Mouse (Mus musculus): ENCODE data around the gene Sntb2. TPM values are rescaled to one million over a fixed set of nuclear protein-coding genes. Genes with fewer than 3 reads are reported as not detected.

Gene Sntb2
- 6.3 and 7.7 TPM in 2 replicates for polyA plus RNA-seq (2014; fragmentation: Nextera tagmentation; extraction: Ambion mirVana)

DNA sequence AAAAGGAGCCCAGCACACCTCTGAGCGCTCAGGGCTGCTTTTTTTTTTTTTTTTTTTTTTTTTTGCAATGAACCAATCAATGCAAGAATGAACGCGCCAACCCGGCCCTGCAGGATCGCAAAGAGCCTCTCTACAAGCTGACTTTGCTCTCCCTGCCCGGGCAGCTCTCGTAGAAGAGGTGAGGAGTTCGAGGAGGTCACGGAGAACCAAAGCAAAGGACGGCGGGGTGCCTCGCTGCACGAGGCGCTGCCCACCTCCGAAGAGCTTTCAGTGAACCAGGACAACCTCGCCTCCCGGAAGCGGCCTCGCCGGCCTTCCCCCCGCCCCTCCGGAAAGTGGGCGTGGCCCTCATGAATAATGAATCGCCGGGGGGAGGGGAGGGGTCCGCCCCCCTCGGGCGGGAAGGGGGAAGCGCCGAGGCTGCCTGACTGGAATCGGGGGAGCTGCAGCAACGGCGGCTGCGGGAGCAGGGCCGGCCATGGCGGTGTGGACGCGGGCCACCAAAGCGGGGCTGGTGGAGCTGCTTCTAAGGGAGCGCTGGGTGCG lies at the start of gene Sntb2:
TSS of gene Sntb2 (plus strand) at position 427 of the 546 bp plus-strand sequence.
- ATAC-seq (ENCODE audit: insufficient read depth, low FRiP score, low TSS enrichment) (peak; percentile 88), DNase-seq (ENCODE audit: low spot score) (peak; percentile 98)
- WGBS, result 0% methylated on average over 41 of the region's 41 CpGs
- Histone ChIP-seq H3K4me1 (ENCODE audit: control insufficient read depth, insufficient read depth, low read length) (peaks cover 9% of the 10 kb centered on the region), H3K4me2 (ENCODE audit: low read depth) (peak within 1 kb of the TSS; percentile 74), H3K9me3 (ENCODE audit: control insufficient read depth, low read length) (no peaks in the 10 kb centered on the region), H3K36me3 (ENCODE audit: control insufficient read depth, insufficient read depth, low read length) (no peaks in the 10 kb centered on the region), H3K4me3 (ENCODE audit: low read depth, low read length) (peak within 1 kb of the TSS; percentile 81), H3K27me3 (ENCODE audit: control insufficient read depth, insufficient read depth, low read length) (0 out of 2 replicates have a peak, but pooled peaks cover 3% of the 10 kb centered on the region), H3K9ac (ENCODE audit: low read length) (peak within 1 kb of the TSS; percentile 87), H3K27ac (ENCODE audit: low read depth, low read length) (peak within 1 kb of the TSS; percentile 78)

DNA sequence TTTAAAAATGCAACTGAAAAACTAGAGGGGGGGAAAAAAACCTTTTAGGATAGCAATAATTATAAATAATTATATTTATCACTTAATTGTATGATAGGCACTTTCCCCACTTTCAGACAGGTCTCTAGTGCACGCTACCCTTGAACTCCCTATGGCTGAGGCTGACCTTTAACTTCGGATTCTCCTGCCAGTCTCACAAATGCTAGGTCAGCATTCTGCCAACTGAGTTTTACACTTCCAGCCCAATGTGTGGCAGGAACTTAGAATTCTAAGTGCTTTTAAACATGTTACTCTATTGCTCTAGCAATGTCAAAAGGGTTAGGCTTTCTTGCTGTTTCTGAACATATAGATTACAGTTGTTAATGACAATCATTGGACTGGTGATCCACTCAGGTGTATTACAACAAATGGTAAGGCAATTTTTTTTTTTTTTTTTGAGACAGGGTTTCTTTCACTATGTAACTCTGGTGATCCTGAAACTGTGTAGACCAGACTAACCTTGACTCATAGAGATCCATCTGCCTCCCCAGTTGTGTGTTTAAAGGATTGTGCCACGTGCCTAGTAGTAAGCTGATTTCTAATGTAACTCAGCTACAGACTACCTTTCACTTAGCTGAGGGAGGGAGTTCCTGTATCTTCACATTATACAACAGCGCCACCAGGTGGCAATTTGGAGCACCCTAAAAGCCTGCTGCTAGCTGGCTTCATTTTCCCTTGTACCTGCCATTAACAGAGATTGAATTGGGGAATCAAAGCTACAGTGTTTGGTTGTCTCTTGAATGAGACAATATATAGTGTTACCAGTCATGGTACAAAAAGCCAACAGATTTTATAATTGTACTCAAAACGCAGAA lies 48.0 kb upstream of the Sntb2 start:
- 52% methylated on average over 5 of the region's 5 CpGs for WGBS
- Histone ChIP-seq H3K27ac (ENCODE audit: low read depth, low read length) (no peak overlapping the region), H3K4me1 (ENCODE audit: control insufficient read depth, insufficient read depth, low read length) (0 out of 2 replicates have a peak, but pooled peaks cover 5% of the 10 kb centered on the region), H3K4me3 (ENCODE audit: low read depth, low read length) (no peak overlapping the region), H3K36me3 (ENCODE audit: control insufficient read depth, insufficient read depth, low read length) (peaks cover 6% of the 10 kb centered on the region), H3K9me3 (ENCODE audit: control insufficient read depth, low read length) (no peaks in the 10 kb centered on the region), H3K4me2 (ENCODE audit: low read depth) (no peak overlapping the region), H3K27me3 (ENCODE audit: control insufficient read depth, insufficient read depth, low read length) (no peaks in the 10 kb centered on the region), H3K9ac (ENCODE audit: low read length) (no peak overlapping the region)
- no peak for ATAC-seq (ENCODE audit: insufficient read depth, low FRiP score, low TSS enrichment)
- peak; percentile 79 for DNase-seq (ENCODE audit: low spot score)

DNA sequence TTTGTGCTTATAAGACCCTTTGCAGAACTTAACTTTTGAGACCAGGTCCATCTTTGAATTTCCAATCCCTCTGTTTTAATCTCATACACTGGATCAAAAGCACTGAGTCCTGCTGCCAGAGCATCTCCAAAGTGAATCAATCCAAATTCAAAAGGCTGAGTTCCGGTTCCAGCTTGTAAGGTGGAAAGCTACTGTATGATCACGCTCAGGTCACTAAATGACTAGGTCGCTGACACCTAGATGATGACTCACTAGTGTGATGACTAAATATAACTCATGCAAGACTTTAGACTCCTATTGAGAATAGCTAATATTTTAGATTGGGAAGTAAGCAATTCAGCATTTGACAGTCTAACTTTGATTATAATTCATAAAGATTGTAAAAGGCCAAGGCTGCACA lies 46.7 kb upstream of the Sntb2 start:
- WGBS, result 91% methylated on average over 3 of the region's 3 CpGs
- no peak overlapping the region for H3K4me3 ChIP-seq (ENCODE audit: low read depth, low read length)
- DNase-seq (ENCODE audit: low spot score) (no peak), ATAC-seq (ENCODE audit: insufficient read depth, low FRiP score, low TSS enrichment) (no peak)
- H3K9ac ChIP-seq (ENCODE audit: low read length), result no peak overlapping the region
- no peak overlapping the region for H3K27ac ChIP-seq (ENCODE audit: low read depth, low read length)
- H3K4me2 ChIP-seq (ENCODE audit: low read depth), result no peak overlapping the region
- H3K36me3 ChIP-seq (ENCODE audit: control insufficient read depth, insufficient read depth, low read length), result peaks cover 4% of the 10 kb centered on the region
- H3K27me3 ChIP-seq (ENCODE audit: control insufficient read depth, insufficient read depth, low read length), result no peaks in the 10 kb centered on the region
- 0 out of 2 replicates have a peak, but pooled peaks cover 5% of the 10 kb centered on the region for H3K4me1 ChIP-seq (ENCODE audit: control insufficient read depth, insufficient read depth, low read length)
- no peaks in the 10 kb centered on the region for H3K9me3 ChIP-seq (ENCODE audit: control insufficient read depth, low read length)

DNA sequence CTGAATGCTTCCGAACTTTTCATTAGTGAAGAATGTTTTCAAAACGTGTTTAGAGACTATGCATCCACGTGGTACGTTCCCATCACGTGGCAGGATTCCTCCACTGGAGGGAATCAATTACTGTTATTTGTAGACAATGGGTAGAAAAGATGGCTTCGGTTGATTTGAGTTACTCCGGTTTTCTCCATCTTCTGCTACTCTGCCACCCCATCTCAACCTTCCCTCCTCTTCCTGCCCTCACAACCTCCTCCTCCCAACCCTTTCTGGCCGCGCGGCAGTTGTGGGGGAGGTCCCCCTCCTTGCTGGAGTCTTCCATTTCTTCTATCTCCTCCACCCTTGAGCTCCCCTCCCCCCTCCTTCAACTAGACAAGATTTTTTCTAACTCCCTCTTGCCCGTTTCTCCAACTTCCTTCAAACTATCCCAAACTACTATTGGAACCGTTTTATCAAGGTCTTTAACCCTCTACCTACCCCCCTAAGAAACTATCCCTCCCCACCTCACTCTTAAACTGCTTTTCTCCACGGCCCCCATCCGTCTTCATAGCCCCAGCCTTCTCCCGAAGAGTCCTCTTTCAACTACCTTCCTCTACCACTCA lies 43.2 kb upstream of the Sntb2 start:
- Histone ChIP-seq H3K4me1 (ENCODE audit: control insufficient read depth, insufficient read depth, low read length) (0 out of 2 replicates have a peak, but pooled peaks cover 5% of the 10 kb centered on the region), H3K36me3 (ENCODE audit: control insufficient read depth, insufficient read depth, low read length) (no peaks in the 10 kb centered on the region; the same call in 1 of the 2 replicates), H3K4me3 (ENCODE audit: low read depth, low read length) (peak overlapping the region; percentile 96), H3K27me3 (ENCODE audit: control insufficient read depth, insufficient read depth, low read length) (no peaks in the 10 kb centered on the region), H3K9ac (ENCODE audit: low read length) (peak overlapping the region; percentile 98), H3K27ac (ENCODE audit: low read depth, low read length) (peak overlapping the region; percentile 94), H3K4me2 (ENCODE audit: low read depth) (peak overlapping the region; percentile 51), H3K9me3 (ENCODE audit: control insufficient read depth, low read length) (no peaks in the 10 kb centered on the region)
- DNase-seq (ENCODE audit: low spot score) (peak; percentile 51), ATAC-seq (ENCODE audit: insufficient read depth, low FRiP score, low TSS enrichment) (no peak; the same call in 1 of the 2 replicates)
- 1% methylated on average over 15 of the region's 15 CpGs for WGBS

DNA sequence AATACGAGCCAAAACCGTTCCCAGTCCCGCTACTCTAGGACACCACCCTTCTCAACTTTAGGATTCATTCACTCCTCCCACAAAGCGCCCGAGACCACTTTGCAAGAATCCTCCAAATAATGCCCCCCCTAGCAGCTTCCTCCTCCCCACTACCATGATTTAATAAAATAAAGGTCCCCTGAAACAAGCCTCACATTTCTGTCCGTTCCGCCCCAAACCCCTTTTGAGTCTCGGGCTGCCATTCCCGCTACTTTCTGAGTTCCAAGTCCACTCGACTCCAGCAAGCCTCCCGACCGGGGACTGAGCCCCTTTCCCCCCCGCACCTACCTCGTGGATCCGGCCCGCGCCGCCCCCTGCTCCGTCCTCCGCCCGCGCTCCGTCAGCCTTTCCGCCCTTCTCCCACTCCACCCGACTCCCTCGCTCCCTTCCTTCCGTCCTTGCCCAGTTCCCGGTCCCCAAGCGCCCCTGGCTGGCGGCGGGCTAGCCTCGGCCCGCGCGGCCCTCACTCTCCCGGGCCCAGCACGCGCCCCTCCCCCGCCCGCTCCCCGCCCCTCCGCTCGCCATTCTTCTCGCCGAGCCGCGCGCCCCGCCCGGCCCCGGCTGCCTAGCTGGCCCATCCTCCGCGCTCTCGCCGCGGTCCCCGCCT lies 42.6 kb upstream of the Sntb2 start:
- WGBS, result under 1% methylated on average over 39 of the region's 57 CpGs
- Histone ChIP-seq H3K27me3 (ENCODE audit: control insufficient read depth, insufficient read depth, low read length) (no peaks in the 10 kb centered on the region), H3K9me3 (ENCODE audit: control insufficient read depth, low read length) (no peaks in the 10 kb centered on the region), H3K4me2 (ENCODE audit: low read depth) (peak overlapping the region; percentile 51), H3K4me1 (ENCODE audit: control insufficient read depth, insufficient read depth, low read length) (0 out of 2 replicates have a peak, but pooled peaks cover 5% of the 10 kb centered on the region), H3K9ac (ENCODE audit: low read length) (peak overlapping the region; percentile 98), H3K4me3 (ENCODE audit: low read depth, low read length) (peak overlapping the region; percentile 96), H3K36me3 (ENCODE audit: control insufficient read depth, insufficient read depth, low read length) (no peaks in the 10 kb centered on the region; the same call in 1 of the 2 replicates), H3K27ac (ENCODE audit: low read depth, low read length) (peak overlapping the region; percentile 94)
- DNase-seq (ENCODE audit: low spot score) (peak; percentile 69), ATAC-seq (ENCODE audit: insufficient read depth, low FRiP score, low TSS enrichment) (peak; percentile 76)

DNA sequence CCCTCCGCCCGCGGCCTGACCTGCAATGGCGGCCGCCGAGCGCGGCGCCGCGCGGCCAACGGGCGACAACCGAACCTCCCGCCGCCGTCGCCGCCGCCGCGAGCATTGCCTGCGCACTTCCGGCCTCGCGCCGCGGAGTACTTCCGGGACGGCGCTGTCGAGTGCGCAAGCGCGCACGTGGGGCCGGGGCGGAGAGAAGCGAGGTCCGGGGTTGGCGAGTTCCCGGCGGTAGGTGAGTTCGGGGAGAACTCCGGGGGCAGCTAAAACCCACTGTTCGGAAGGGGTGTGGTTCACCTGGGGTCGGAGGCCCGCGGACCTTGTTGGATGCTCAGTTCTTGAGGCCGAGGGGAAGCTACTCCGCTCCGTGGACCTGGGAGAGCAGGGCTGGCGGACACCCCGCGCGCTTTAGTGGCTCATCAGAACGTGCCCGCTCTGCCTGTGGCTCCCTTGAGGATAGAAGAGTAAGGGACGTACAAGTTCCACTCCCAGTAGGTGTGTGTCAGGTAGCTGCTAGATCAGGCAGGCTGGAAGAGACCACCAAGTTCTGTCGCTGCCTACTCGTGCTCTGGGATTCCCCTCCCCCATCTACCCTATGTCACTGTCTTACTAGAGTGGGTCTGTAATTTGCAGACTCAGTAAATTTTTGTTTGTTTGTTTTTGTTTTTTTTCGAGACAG lies 41.9 kb upstream of the Sntb2 start, which contains the start of gene Utp4:
TSS of gene Utp4 (plus strand) at position 156 of the 676 bp plus-strand sequence.
- no peaks in the 10 kb centered on the region for H3K9me3 ChIP-seq (ENCODE audit: control insufficient read depth, low read length)
- peak within 1 kb of the TSS; percentile 72 for H3K4me2 ChIP-seq (ENCODE audit: low read depth)
- peak within 1 kb of the TSS; percentile 94 for H3K27ac ChIP-seq (ENCODE audit: low read depth, low read length)
- H3K4me1 ChIP-seq (ENCODE audit: control insufficient read depth, insufficient read depth, low read length), result 0 out of 2 replicates have a peak, but pooled peaks cover 5% of the 10 kb centered on the region
- peak; percentile 93 for DNase-seq (ENCODE audit: low spot score)
- H3K4me3 ChIP-seq (ENCODE audit: low read depth, low read length), result peak within 1 kb of the TSS; percentile 96
- H3K27me3 ChIP-seq (ENCODE audit: control insufficient read depth, insufficient read depth, low read length), result no peaks in the 10 kb centered on the region
- peak within 1 kb of the TSS; percentile 98 for H3K9ac ChIP-seq (ENCODE audit: low read length)
- H3K36me3 ChIP-seq (ENCODE audit: control insufficient read depth, insufficient read depth, low read length), result no peaks in the 10 kb centered on the region; the same call in none of the 2 replicates
- ATAC-seq (ENCODE audit: insufficient read depth, low FRiP score, low TSS enrichment), result peak; percentile 94
- WGBS, result 1% methylated on average over 59 of the region's 63 CpGs

DNA sequence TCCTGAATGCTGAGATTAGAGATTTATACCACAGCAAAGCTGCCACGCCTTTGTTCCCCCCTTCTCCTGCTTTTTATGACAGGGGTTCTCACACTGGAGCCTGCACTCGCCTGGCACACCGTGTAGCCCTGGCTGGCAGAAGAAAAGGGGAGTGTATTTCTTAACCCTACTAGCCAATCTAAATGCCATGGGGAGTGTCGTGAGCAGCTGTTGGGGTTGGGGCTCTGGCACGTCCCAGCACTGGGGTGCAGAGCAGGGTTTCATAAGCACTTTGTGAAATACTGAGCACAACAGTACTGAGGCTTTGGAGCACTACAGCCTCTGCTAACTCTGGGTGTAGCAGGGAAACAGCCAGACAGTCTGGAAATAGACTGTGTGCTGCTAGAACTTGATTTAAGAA lies 36.1 kb upstream of the Sntb2 start:
- Histone ChIP-seq H3K9ac (ENCODE audit: low read length) (no peak overlapping the region), H3K27ac (ENCODE audit: low read depth, low read length) (no peak overlapping the region), H3K4me3 (ENCODE audit: low read depth, low read length) (no peak overlapping the region), H3K4me2 (ENCODE audit: low read depth) (no peak overlapping the region), H3K27me3 (ENCODE audit: control insufficient read depth, insufficient read depth, low read length) (no peaks in the 10 kb centered on the region), H3K9me3 (ENCODE audit: control insufficient read depth, low read length) (no peaks in the 10 kb centered on the region), H3K4me1 (ENCODE audit: control insufficient read depth, insufficient read depth, low read length) (no peaks in the 10 kb centered on the region), H3K36me3 (ENCODE audit: control insufficient read depth, insufficient read depth, low read length) (peaks cover 4% of the 10 kb centered on the region)
- 83% methylated on average over 5 of the region's 5 CpGs for WGBS
- DNase-seq (ENCODE audit: low spot score), result no peak
- ATAC-seq (ENCODE audit: insufficient read depth, low FRiP score, low TSS enrichment), result no peak

Measured in neural tube, embryonic 11.5 days (tissue).